Mouse (Mus musculus): ENCODE measurements around the gene Ptprn2.

Ptprn2 gene

GRCm38 (mm10) chr12:117053223-117053850 lies 567.8 kb downstream of the Ptprn2 start:
- DNase-seq (ENCODE audit: low spot score in 2 of 2): peak in 1 of 2 experiments; percentile 5

DNA sequence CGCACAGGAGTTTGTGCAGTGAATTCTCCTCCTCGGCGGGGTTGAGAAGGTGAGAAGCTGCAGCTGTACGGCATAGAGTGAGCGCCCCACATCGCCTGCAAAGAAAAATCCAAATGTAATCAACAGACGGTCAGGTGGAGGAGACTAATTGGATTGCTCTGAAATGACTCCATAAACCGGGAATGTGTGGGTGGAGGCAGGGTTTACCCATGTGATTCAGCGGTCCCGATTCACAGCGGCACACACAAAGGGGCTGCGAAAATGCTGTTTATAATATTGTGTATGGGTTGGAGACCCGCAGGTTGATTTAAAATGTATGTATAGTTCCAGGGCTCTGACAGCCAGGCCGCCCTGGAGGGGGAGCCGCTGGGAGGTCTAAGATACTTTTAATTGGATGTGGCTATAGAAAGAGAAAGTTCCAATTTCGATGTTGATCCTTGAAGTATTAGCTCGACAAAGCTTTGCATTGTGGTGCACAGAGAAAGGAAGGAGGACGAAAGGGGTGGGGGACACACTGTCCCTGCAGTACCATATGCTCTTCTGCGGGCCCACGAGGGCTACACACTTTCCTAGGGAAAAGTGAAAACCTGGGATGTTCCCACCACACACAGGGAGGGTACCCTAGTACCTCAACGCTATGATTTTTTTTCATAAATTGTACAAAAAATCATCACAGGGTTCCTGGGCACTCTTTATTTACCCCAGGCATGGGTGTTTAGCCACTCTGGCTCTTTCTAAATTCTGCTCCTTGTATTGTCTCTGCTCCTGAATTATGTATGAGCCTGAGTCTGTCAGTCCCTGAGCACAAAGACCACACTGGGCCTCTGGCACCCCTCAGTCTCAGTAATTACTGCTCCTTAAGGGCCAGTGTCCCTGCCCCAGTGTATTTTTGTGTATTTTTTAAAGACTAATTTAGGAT lies 568.6 kb downstream of the Ptprn2 start:
- no peak for DNase-seq (ENCODE audit: low spot score in 2 of 2)

DNA sequence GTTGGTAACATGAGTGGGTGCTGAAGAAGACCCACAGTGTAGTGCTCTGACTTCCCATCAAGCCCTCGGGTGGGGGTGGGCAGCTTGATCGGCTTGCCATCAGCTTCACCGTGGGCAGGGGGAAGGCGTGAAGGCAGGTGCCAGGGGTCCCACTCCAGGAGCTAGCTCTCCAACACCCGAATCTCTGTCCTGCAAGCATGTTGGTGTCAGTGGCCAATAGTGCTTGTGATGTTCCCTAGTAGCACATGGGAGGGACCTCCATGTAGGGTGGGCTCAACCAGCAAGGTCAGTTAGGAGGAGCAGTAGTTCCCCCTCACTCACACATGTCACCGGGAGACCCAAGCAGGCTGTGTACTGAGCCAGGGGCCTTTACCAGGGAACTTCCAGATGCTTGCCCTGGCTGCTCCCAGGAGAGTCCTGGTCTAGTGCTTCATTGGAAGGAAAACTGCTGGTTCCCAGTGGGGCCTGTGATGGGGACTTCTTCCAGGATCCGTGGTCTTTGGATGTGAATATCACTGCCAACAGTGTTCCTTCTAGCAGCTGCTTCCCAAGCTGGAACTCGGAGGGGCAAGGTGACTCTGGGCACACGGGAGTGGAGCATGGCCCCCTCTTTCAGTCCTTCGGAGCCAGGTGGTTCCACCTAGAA lies 569.5 kb downstream of the Ptprn2 start:
- DNase-seq (ENCODE audit: low spot score in 2 of 2): no peak

GRCm38 (mm10) chr12:117058184-117058958 lies 572.9 kb downstream of the Ptprn2 start:
- DNase-seq (ENCODE audit: low spot score in 2 of 2): peak in 1 of 2 experiments; percentile 22

- DNase-seq (ENCODE audit: low spot score in 2 of 2): no peak
Observed at GRCm38 (mm10) chr12:117058975-117059374, 573.5 kb downstream of the Ptprn2 start.

DNA sequence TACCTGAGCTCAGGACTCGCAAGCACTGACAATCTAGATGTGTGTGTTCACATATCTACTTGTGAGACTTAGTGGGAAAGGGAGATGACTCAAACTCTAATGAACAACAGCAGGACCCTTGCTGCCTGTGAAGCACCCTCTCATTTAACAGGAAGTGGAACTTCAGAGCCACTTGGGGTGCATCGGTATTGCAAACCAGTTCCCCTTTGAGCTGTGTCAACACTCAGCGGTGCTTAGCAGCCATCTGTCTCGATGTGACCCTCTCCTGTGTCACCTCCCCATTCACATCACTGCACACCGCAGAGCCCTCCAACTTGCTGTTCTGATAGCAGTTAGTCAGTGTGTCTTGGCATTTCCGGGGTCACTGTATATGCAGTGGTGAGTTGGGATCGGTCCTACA lies 592.1 kb downstream of the Ptprn2 start:
- peak in 1 of 2 experiments; percentile 46 for DNase-seq (ENCODE audit: low spot score in 2 of 2)

- peak in 1 of 2 experiments; percentile 52 for DNase-seq (ENCODE audit: low spot score in 2 of 2)
Observed at GRCm38 (mm10) chr12:117078945-117079344, 593.4 kb downstream of the Ptprn2 start.

- peak in 1 of 2 experiments; percentile 33 for DNase-seq (ENCODE audit: low spot score in 2 of 2)
Observed at GRCm38 (mm10) chr12:117079724-117080123, 594.2 kb downstream of the Ptprn2 start.

- DNase-seq (ENCODE audit: low spot score in 2 of 2): peak in 1 of 2 experiments; percentile 47
Observed at GRCm38 (mm10) chr12:117083856-117084701, 598.6 kb downstream of the Ptprn2 start.

GRCm38 (mm10) chr12:117084702-117085409 lies 599.3 kb downstream of the Ptprn2 start:
- DNase-seq (ENCODE audit: low spot score in 2 of 2): peak in 1 of 2 experiments; percentile 40

GRCm38 (mm10) chr12:117085661-117086335 lies 600.3 kb downstream of the Ptprn2 start:
- DNase-seq (ENCODE audit: low spot score in 2 of 2): peak; percentile 26 to 44

DNA sequence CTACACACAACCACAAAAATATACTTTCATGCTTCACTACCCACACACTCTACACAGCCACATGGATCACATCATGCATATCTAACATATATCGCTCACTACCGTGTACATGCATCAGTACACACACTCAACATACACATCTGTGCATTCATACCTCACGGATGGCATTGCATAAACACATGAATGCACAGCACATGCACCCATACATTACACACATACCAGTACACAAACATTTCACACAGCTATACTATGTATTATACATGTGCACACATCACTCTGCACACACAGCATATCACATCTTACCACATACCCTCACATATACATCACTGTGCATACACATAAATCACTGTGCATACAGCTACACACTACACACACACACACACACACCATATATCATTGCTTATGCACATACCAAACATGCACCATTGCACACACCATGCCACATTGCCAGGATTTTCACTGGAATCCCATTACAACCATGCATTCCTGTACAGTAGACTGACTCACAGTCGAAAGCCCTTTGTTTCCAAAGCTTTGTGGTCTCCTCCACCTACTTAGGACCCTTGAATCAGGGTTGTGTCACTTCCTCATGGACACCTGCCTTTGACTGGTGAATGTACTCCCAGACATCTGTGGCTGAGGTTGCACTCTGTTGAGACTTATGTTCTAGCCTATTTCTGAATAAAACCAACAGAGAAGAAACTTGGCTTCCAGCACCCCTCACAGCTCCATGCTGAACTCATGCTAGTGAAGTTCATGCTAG lies 607.0 kb downstream of the Ptprn2 start:
- DNase-seq (ENCODE audit: low spot score in 2 of 2): no peak

DNA sequence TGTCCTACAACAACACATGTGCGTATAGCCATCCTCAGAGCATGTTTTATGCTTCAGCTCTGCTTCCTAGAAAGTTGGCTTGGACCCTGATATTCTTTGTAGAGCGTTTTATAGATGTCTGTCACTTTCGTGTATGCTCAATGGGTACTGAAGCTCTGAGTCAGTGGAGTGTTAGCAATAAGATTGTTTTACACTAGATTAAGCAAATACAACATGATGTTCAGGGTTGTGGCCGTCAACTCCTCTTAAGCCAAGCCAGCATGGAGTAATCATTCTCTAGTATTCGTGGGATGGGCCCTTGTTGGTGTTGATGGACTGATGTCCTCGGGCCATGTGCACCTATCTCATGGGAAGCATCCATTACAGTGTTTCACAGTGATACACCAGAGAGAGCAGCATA lies 610.4 kb downstream of the Ptprn2 start:
- no peak for DNase-seq (ENCODE audit: low spot score in 2 of 2)

- DNase-seq (ENCODE audit: low spot score in 2 of 2): no peak
Observed at GRCm38 (mm10) chr12:117098295-117098694, 612.8 kb downstream of the Ptprn2 start.

DNA sequence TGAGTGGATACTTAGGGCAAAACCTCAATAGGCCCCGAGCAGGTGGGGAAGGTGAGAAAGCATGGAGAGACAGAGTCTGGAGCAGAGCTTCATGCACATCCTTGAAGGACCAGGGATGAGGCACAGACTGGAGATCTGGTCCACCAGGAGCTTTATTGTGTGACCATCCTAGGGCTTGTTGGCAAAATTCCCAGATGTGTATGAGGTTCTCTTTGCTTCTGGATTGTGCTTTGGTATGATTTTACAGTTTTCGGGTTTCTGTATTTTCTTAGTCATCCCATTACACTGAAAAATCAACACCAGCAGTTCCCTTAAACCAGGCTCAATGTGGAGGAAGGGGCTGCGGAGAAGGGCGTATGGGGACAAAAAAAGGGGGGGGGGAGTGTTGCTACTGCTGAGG lies 621.2 kb downstream of the Ptprn2 start:
- no peak for DNase-seq (ENCODE audit: low spot score in 2 of 2)

- DNase-seq (ENCODE audit: low spot score in 2 of 2): no peak
Observed at GRCm38 (mm10) chr12:117107143-117107616, 621.7 kb downstream of the Ptprn2 start.

DNA sequence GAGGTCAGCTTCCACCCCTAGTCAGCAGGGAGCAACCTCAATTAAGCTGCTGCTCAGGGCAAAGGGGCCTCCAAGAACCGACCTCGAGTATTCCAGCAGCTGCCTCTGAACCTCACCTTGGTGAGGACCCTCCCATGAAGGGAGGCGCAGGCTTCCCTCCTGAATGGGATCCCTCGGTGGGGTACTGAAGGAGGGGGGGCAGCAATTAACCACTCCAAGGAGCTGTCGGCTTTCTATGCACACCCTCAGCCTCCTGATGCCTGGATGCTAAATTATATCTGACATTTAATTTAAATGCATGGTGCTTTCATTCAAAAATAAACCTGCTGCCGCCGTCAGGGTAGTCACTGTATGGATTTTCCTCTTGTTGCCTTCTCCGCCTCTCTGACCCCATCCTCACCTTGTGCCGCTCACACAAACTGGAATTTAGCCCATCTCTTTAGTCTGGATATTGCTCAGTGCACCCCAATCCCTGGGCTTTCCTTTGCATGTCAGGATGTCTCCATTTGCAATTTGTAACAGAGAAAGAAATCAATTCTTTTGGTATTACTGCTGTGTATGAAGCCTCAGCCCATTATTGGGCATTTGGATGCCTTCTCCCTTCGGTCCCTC lies 629.8 kb downstream of the Ptprn2 start:
- no peak for DNase-seq (ENCODE audit: low spot score in 2 of 2)

- DNase-seq (ENCODE audit: low spot score in 2 of 2): no peak
Observed at GRCm38 (mm10) chr12:117127078-117127477, 641.6 kb downstream of the Ptprn2 start.
